Mouse (Mus musculus) hindbrain, postnatal 0 days (tissue): ENCODE data around the gene Sgcg. TPM values are rescaled to one million over a fixed set of nuclear protein-coding genes. Genes with fewer than 3 reads are reported as not detected.

Experiments
- ATAC-seq: fragments of 200-750 bp; cut with Nextera tagmentation; 2 replicates; pipeline ENCODE4 v1.8.0; 2017; ENCODE audit warnings: mild to moderate bottlenecking, moderate TSS enrichment, moderate library complexity
- DNase-seq: peaks from one replicate; pipeline ENCODE4 v3.0.0-alpha.2; 2015; ENCODE audit warnings: low spot score
- H3K27ac ChIP-seq: fragments of 300-500 bp; sonication (generic); 2 replicates; pipeline ENCODE4 v1.5.1; 2014; ENCODE audit warnings: mild to moderate bottlenecking
- H3K27me3 ChIP-seq: fragments of 300-500 bp; sonication (generic); 2 replicates; pipeline ENCODE4 v1.6.1; 2014; ENCODE audit warnings: low read length, mixed read lengths; ENCODE audit not compliant: insufficient read depth
- H3K36me3 ChIP-seq: fragments of 300-500 bp; sonication (generic); 2 replicates; pipeline ENCODE4 v1.6.1; 2014; ENCODE audit warnings: low read length, mixed read lengths; ENCODE audit not compliant: insufficient read depth
- H3K4me1 ChIP-seq: fragments of 300-500 bp; sonication (generic); 2 replicates; pipeline ENCODE4 v1.6.1; 2014; ENCODE audit warnings: antibody characterized with exemption, low read length, mixed read lengths; ENCODE audit not compliant: insufficient read depth
- H3K4me2 ChIP-seq: fragments of 300-500 bp; sonication (generic); 2 replicates; pipeline ENCODE4 v1.6.1; 2014; ENCODE audit warnings: low read depth, mild to moderate bottlenecking, low read length, moderate library complexity, mixed read lengths
- H3K4me3 ChIP-seq: fragments of 300-500 bp; sonication (generic); 2 replicates; pipeline ENCODE4 v1.5.1; 2014; ENCODE audit warnings: low read length
- H3K9ac ChIP-seq: fragments of 300-500 bp; sonication (generic); replicated peaks from 2 replicates; pipeline ENCODE4 v1.6.1; 2014; ENCODE audit warnings: mild to moderate bottlenecking, low read length, moderate library complexity, mixed read lengths
- H3K9me3 ChIP-seq: fragments of 300-500 bp; sonication (generic); 2 replicates; pipeline ENCODE4 v1.6.1; 2016; ENCODE audit warnings: low read length, mixed read lengths
- CTCF ChIP-seq: IDR thresholded peaks from 2 replicates; pipeline ENCODE4 v1.5.1; 2016; ENCODE audit warnings: antibody characterized with exemption, control low read depth, low read depth
- WGBS: fragments of 180-500 bp; shearing (Covaris S2); extraction: QIAGEN DNeasy Blood & Tissue Kit; methylation state at CpG from one replicate; pipeline ENCODE4 v1.1.7; 2014; 5-methylcytosine and 5-hydroxymethylcytosine counted together
- polyA plus RNA-seq: library from polyadenylated mRNA; unstranded; fragments of >200 nt; fragmentation: Nextera tagmentation; extraction: Ambion mirVana; gene quantifications from 2 replicates; pipeline ENCODE4 v1.2.1, GENCODE M21; 2015
- total RNA-seq: library from RNA; depleted of rRNA; stranded (reverse); fragments of >200 nt; gene quantifications from 2 replicates; pipeline ENCODE4 v1.2.3, GENCODE M21; 2014

Gene Sgcg
- total and polyA plus RNA-seq, 2 experiments from 2014 or later: 0.49 to 0.52 TPM

DNA sequence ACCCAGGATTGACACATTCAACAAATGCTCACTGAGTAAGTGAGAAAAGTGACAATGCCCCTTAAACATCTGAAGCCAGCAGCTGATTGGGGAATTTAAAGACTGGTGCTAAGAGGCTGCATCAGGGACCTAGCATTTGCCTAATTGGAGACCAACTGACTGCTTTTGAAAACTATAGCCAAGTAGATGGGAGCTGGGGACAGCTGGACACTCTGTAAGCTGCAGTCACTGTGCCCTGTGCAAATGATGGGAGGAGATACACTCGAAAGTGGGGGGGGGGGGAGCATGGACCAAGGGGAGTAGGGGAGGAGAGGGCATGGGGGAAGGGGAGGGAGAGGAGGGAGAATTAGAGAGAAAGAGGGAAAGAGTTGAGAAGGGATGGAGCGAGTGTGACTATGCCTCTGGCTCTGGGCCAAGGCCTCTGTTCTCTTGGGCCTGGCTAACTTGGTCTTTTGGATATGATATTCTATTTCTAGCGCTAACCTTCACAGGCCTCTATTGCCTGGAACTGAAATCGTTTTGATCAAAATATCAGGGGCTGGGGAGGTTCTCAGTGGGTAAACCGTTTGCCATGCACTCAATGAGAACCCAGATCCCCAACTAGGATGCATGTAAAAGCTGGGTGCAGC, 22.3 kb downstream of the Sgcg start:
- H3K27ac ChIP-seq: no peak overlapping the region
- H3K27me3 ChIP-seq: no peaks in the 10 kb centered on the region
- no peak for TF ChIP-seq CTCF
- H3K4me1 ChIP-seq: no peaks in the 10 kb centered on the region
- H3K4me2 ChIP-seq: no peak overlapping the region
- DNase-seq (peak; percentile 25), ATAC-seq (no peak)
- no peak overlapping the region for H3K4me3 ChIP-seq
- 57% methylated on average over 5 of the region's 5 CpGs for WGBS
- no peaks in the 10 kb centered on the region for H3K9me3 ChIP-seq
- no peaks in the 10 kb centered on the region for H3K36me3 ChIP-seq
- H3K9ac ChIP-seq: no peak overlapping the region

DNA sequence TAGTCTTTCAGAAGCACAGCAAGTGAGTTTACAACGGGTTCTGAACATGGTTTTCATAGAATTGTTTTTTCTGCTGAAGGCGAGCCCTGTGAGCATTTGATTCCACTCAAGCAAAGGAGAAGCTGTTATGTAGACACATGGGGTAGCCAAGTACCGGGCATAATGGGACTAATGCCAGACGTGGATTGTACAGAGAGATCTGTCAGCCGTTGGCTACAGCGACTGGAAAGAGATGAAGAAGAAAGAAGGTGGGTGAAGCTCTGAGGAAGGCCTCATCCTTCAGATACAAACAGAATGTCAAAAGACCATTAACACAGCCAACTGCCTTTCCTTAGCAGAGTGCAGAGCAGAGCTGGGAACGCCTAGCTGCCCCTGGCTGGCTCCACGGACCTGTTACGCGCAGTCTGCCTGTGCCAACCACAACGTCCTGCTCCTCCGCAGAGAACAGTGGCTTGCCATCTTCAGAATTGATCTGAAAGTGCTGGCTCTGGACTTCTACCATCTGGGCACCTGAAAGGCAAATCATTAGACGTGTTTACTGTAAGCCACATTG, 26.2 kb downstream of the Sgcg start:
- H3K9ac ChIP-seq: no peak overlapping the region
- no peaks in the 10 kb centered on the region for H3K4me1 ChIP-seq
- H3K27ac ChIP-seq: no peak overlapping the region; the same call in 1 of the 2 replicates
- no peaks in the 10 kb centered on the region for H3K27me3 ChIP-seq
- ATAC-seq (no peak), DNase-seq (peak; percentile 60)
- H3K4me2 ChIP-seq: no peak overlapping the region; the same call in 1 of the 2 replicates
- no peak for TF ChIP-seq CTCF
- no peak overlapping the region for H3K4me3 ChIP-seq
- no peaks in the 10 kb centered on the region for H3K36me3 ChIP-seq
- H3K9me3 ChIP-seq: no peaks in the 10 kb centered on the region
- 56% methylated on average over 13 of the region's 13 CpGs for WGBS

DNA sequence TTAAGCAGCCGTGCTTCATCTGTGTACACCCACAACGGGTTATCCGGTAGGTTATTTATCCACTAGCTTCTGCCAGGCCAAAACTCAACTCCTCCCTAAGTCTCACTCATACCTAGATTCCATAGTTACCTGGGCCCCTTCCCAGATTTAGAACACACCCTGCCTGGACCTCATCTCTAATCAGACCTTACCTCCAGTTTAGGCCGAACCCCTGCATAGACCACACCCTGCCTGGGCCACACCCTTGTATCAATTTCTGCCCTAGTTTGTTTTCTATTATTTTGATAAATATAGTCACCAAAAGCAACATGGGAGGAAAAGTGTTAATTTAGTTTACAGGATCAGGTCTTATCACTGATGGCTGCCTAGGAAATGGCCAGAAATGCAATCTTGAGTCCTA, 28.1 kb downstream of the Sgcg start:
- H3K9me3 ChIP-seq: no peaks in the 10 kb centered on the region
- H3K27ac ChIP-seq: no peak overlapping the region
- DNase-seq (no peak), ATAC-seq (no peak)
- no peak overlapping the region for H3K4me2 ChIP-seq
- H3K4me3 ChIP-seq: no peak overlapping the region
- H3K36me3 ChIP-seq: no peaks in the 10 kb centered on the region
- no peaks in the 10 kb centered on the region for H3K4me1 ChIP-seq
- no peak overlapping the region for H3K9ac ChIP-seq
- 99% methylated on average over 4 of the region's 4 CpGs for WGBS
- TF ChIP-seq CTCF: no peak
- H3K27me3 ChIP-seq: no peaks in the 10 kb centered on the region

DNA sequence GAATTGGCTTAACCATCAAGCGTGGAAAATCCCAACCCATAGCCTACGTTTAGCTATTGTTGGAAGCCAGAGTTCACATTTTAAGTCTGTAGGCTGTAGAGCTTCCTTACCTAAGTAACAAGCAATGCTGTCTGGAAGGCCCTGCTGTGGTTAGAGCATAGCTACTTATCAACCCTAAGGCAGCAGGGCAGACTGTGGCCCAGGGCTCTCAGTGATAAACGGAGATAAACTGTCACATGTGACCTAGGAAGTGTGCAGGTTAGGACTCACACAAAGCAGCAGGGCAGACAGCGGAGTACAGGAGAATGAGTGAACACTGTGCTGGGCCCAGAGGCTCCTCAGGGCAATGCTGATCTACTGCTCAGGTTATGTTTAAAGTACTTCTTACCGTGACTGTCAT, 28.5 kb downstream of the Sgcg start:
- TF ChIP-seq CTCF: no peak
- DNase-seq (no peak), ATAC-seq (no peak)
- no peaks in the 10 kb centered on the region for H3K9me3 ChIP-seq
- H3K36me3 ChIP-seq: no peaks in the 10 kb centered on the region
- 87% methylated on average over 5 of the region's 5 CpGs for WGBS
- no peaks in the 10 kb centered on the region for H3K4me1 ChIP-seq
- no peak overlapping the region for H3K9ac ChIP-seq
- H3K27me3 ChIP-seq: no peaks in the 10 kb centered on the region
- no peak overlapping the region for H3K4me3 ChIP-seq
- H3K4me2 ChIP-seq: no peak overlapping the region
- no peak overlapping the region for H3K27ac ChIP-seq

DNA sequence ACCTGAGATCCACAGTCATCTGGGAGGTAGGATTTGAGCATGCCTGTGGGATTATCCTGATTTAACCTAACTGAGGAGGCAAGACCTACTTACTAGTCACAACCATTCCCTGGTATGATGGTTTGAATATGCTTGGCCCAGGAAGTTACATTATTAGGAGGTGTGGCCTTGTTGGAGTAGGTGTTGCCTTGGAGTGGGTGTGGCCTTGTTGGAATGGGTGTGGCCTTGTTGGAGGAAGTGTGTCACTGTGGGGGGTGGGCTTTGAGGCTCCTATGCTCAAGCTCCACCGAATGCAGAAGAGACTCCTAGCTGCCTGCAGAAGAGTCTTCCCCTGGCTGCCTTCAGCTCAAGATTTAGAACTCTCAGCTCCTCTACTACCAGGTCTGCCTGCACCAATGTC, 32.1 kb downstream of the Sgcg start:
- Histone ChIP-seq H3K27me3 (no peaks in the 10 kb centered on the region), H3K4me1 (no peaks in the 10 kb centered on the region), H3K4me2 (no peak overlapping the region), H3K4me3 (no peak overlapping the region), H3K36me3 (no peaks in the 10 kb centered on the region), H3K9me3 (no peaks in the 10 kb centered on the region), H3K27ac (no peak overlapping the region), H3K9ac (no peak overlapping the region)
- 75% methylated on average over 1 of the region's 1 CpGs for WGBS
- no peak for ATAC-seq
- DNase-seq: no peak
- TF ChIP-seq CTCF: no peak

DNA sequence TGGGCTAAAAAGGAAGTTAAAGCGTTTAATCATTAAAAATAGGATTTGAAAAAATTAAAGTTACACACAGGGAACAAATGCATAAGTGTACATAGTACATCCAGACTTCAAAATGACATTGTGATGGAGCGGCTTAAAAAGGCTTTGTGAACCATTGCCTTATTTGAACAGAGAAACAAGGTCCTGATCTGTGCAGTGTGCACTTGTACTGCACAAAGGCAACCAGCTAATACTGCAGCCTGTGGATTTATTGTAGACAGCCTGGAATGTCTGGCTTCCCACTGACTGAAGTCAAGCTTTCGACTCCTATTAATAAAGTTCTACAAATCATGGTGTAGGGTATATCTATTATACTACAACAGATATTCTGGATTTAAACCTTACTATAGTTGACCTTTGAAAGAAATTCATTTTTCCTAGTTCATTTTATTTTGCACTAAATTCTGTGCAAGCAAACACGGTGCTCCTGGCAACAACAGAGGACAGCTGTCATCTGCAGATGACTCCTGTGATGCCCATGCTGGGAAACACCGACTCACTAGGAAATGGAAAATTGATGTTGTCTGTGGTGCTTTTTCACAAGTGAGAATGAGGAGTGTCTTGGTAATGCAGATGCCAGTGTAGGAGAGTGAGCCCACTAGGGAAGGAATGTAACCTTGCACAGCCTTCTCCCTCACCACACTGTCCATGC, 33.8 kb downstream of the Sgcg start:
- 61% methylated on average over 5 of the region's 5 CpGs for WGBS
- peak; percentile 5 for DNase-seq
- H3K27me3 ChIP-seq: no peaks in the 10 kb centered on the region
- no peak overlapping the region for H3K9ac ChIP-seq
- no peak for TF ChIP-seq CTCF
- no peaks in the 10 kb centered on the region for H3K4me1 ChIP-seq
- no peak overlapping the region for H3K4me2 ChIP-seq
- no peak overlapping the region for H3K4me3 ChIP-seq
- no peak for ATAC-seq
- H3K36me3 ChIP-seq: no peaks in the 10 kb centered on the region
- H3K27ac ChIP-seq: no peak overlapping the region
- no peaks in the 10 kb centered on the region for H3K9me3 ChIP-seq

DNA sequence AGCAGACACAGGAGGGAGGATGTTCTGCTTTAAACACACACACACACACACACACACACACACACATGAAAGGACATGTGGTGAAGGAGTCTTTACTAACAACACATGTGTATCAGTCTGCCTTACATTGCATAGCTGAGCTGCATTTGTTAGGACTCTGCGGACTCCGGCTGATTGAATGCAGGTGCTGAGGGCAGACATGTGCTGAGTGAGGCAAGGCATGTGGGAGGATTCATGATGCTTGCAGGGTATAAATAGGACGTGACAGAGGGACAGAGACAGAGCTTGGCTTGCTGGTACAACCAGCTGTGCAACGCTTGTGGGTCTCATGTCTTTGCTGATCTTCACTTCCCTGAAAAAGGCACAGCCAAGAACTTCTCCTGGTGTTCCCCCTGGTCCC, 34.5 kb downstream of the Sgcg start:
- no peaks in the 10 kb centered on the region for H3K9me3 ChIP-seq
- no peak overlapping the region for H3K4me2 ChIP-seq
- WGBS: 67% methylated on average over 4 of the region's 4 CpGs
- no peak overlapping the region for H3K4me3 ChIP-seq
- H3K36me3 ChIP-seq: no peaks in the 10 kb centered on the region
- no peak for ATAC-seq
- no peaks in the 10 kb centered on the region for H3K4me1 ChIP-seq
- H3K27me3 ChIP-seq: no peaks in the 10 kb centered on the region
- no peak for DNase-seq
- no peak for TF ChIP-seq CTCF
- no peak overlapping the region for H3K9ac ChIP-seq
- no peak overlapping the region for H3K27ac ChIP-seq
